Mouse (Mus musculus): ENCODE measurements at regions not wholly inside any gene's neighbourhood (a gene's known extent, or its start where the extent isn't known, plus 50 kb on each side); places are given as distances from the start of the nearest gene placed in this dataset.
"Not testable (repeated sequence)": the region's sequence is repeated elsewhere in the genome, so short reads cannot be mapped to it uniquely, and the experiment has no call there.

DNA sequence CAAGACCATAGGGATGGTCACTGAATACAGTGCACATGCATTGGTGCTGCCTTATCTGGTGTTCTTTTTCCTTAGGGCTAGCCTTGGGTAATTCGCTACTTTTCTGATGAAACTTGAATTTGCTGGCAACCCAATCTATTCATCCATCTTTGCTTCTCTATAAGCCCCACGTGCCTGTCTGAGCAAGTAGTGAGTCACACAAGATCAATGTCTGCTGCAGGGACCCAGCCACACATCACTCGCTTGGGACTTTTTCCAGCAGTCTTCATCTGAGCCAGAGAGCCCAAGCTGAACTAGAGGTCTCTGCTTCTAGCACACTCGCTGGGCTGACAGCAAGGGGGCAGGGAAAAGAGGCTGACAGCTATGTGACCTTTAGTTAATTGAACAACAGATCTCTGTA, 464.3 kb upstream of the Nmur2 start:
- TF ChIP-seq CTCF (conservative IDR thresholded peaks at IDR 0.05; ENCODE audit: insufficient read depth, insufficient read length, low read depth, low read length) (no peak), POLR2A (IDR thresholded peaks at IDR 0.05; ENCODE audit: low read depth, low read length) (no peak)
- WGBS, result 59% methylated on average over 4 of the region's 4 CpGs

DNA sequence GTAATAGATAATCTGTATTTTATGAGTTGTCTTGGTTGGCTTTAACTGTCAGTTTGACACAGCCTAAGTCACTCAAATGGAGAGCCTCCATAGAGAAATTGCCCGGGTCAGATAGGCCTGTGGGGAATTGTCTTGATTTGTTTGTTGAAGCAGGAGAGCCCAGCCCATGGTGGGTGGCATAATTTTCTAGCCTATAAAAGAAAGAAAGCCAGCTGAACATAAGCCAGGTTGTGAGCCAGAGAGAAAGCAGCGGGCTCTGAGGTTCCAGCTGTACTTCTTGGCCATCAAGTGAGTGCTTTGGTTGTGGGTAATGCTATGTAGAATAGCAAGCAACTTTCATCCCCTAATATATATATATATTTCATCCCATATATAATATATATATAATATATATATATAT, 474.1 kb upstream of the Nmur2 start:
- Histone ChIP-seq H3K27me3 (replicated peaks; ENCODE audit: control insufficient read depth, insufficient read depth, low read length) (no peaks in the 10 kb centered on the region), H3K4me3 (ENCODE audit: insufficient read depth, low read depth, low read length) (no peak overlapping the region), H3K4me1 (ENCODE audit: control insufficient read depth, insufficient read depth, low read length) (no peaks in the 10 kb centered on the region), H3K27ac (ENCODE audit: insufficient read depth, low read depth, low read length) (no peak overlapping the region), H3K36me3 (ENCODE audit: control insufficient read depth, insufficient read depth, low read length) (no peaks in the 10 kb centered on the region)
- 64% methylated on average over 2 of the region's 2 CpGs for WGBS
- TF ChIP-seq POLR2A (IDR thresholded peaks at IDR 0.05; ENCODE audit: low read depth, low read length), result no peak
- TF ChIP-seq CTCF (conservative IDR thresholded peaks at IDR 0.05; ENCODE audit: insufficient read depth, insufficient read length, low read depth, low read length), result no peak
- no peak for DNase-seq

More for the DNA sequence above, 464.3 kb upstream of the Nmur2 start:
- no peaks in the 10 kb centered on the region for H3K36me3 ChIP-seq (ENCODE audit: control insufficient read depth, insufficient read depth, low read length)
- H3K4me1 ChIP-seq (ENCODE audit: control insufficient read depth, insufficient read depth, low read length), result no peaks in the 10 kb centered on the region
- H3K4me3 ChIP-seq (ENCODE audit: insufficient read depth, low read depth, low read length), result no peak overlapping the region
- H3K27me3 ChIP-seq (replicated peaks; ENCODE audit: control insufficient read depth, insufficient read depth, low read length), result no peaks in the 10 kb centered on the region
- DNase-seq, result no peak
- no peak overlapping the region for H3K27ac ChIP-seq (ENCODE audit: insufficient read depth, low read depth, low read length)

DNA sequence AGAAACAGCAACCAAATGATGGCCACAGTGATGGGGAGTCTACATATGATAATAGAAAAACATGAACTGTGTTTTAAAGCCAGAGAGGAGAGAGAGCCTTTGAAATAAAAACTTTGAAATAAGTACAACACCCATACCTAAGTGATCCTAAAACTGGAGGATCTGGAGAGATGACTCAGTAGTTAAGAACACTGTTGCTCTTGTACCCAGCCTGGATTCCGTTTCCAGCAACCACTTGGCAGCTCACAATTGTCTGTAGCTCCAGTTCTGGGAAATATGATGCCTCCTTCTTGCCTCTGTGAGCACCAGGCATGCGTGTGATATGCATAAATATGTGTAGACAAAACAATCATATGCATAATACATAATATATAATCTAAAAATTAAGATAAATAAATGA, 477.7 kb upstream of the Nmur2 start:
- TF ChIP-seq POLR2A (IDR thresholded peaks at IDR 0.05; ENCODE audit: low read depth, low read length) (no peak), CTCF (conservative IDR thresholded peaks at IDR 0.05; ENCODE audit: insufficient read depth, insufficient read length, low read depth, low read length) (no peak)
- no peaks in the 10 kb centered on the region for H3K36me3 ChIP-seq (ENCODE audit: control insufficient read depth, insufficient read depth, low read length)
- H3K27me3 ChIP-seq (replicated peaks; ENCODE audit: control insufficient read depth, insufficient read depth, low read length), result no peaks in the 10 kb centered on the region
- H3K27ac ChIP-seq (ENCODE audit: insufficient read depth, low read depth, low read length), result no peak overlapping the region
- 35% methylated on average over 2 of the region's 2 CpGs for WGBS
- H3K4me3 ChIP-seq (ENCODE audit: insufficient read depth, low read depth, low read length), result no peak overlapping the region
- no peak for DNase-seq
- no peaks in the 10 kb centered on the region for H3K4me1 ChIP-seq (ENCODE audit: control insufficient read depth, insufficient read depth, low read length)

DNA sequence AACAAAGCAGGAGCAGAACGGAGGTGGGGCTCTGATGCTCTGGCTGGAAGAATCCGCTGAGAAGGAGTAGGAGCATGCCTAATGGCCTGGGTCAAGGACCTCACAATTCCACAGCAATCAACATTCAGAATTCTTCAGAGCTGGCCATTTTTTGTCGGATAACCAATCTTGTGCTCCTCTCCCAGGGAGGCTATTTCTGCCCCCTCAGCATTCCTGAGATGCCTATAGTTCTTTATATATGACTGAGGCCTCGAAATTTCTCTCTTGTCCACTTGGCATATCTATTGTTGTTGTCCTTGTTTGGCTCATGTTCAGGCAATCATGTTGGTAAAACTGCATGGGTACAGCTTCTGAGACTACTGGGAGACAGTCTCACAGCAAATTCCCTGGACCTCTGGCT, 460.5 kb upstream of the Gria1 start:
- Histone ChIP-seq H3K36me3 (ENCODE audit: control insufficient read depth, insufficient read depth, low read length) (no peaks in the 10 kb centered on the region), H3K27ac (ENCODE audit: insufficient read depth, low read depth, low read length) (no peak overlapping the region), H3K4me1 (ENCODE audit: control insufficient read depth, insufficient read depth, low read length) (no peaks in the 10 kb centered on the region), H3K4me3 (ENCODE audit: insufficient read depth, low read depth, low read length) (no peak overlapping the region), H3K27me3 (replicated peaks; ENCODE audit: control insufficient read depth, insufficient read depth, low read length) (no peaks in the 10 kb centered on the region)
- TF ChIP-seq POLR2A (IDR thresholded peaks at IDR 0.05; ENCODE audit: low read depth, low read length) (no peak), CTCF (conservative IDR thresholded peaks at IDR 0.05; ENCODE audit: insufficient read depth, insufficient read length, low read depth, low read length) (no peak)
- no peak for DNase-seq
- WGBS, result 44% methylated on average over 4 of the region's 4 CpGs

DNA sequence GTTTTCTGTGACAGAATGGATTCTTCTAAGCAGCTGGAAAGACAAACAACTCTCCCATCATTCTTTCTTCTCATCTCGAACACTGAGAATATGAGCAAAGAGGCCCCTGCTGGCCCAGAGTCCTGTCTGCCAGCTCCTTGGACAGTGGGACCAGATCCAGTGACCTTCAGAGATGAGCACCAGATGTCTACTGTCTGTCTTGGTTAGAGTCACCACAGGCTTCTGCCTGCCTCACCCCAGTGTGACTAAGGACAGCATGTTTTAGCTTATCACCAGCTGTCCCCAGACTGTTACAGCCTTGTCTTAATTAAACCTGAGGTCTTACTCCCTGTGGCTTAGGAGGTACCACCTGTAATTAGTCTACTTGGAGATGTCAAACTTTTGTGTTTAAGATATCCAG, 454.9 kb upstream of the Gria1 start:
- no peak overlapping the region for H3K4me3 ChIP-seq (ENCODE audit: insufficient read depth, low read depth, low read length)
- WGBS, result 60% methylated on average over 1 of the region's 1 CpGs
- H3K27me3 ChIP-seq (replicated peaks; ENCODE audit: control insufficient read depth, insufficient read depth, low read length), result no peaks in the 10 kb centered on the region; the same call in 1 of the 2 replicates
- no peaks in the 10 kb centered on the region for H3K36me3 ChIP-seq (ENCODE audit: control insufficient read depth, insufficient read depth, low read length)
- peak; percentile 12 for DNase-seq
- no peak overlapping the region for H3K27ac ChIP-seq (ENCODE audit: insufficient read depth, low read depth, low read length)
- H3K4me1 ChIP-seq (ENCODE audit: control insufficient read depth, insufficient read depth, low read length), result no peaks in the 10 kb centered on the region
- no peak for TF ChIP-seq POLR2A (IDR thresholded peaks at IDR 0.05; ENCODE audit: low read depth, low read length)
- TF ChIP-seq CTCF (conservative IDR thresholded peaks at IDR 0.05; ENCODE audit: insufficient read depth, insufficient read length, low read depth, low read length), result no peak

DNA sequence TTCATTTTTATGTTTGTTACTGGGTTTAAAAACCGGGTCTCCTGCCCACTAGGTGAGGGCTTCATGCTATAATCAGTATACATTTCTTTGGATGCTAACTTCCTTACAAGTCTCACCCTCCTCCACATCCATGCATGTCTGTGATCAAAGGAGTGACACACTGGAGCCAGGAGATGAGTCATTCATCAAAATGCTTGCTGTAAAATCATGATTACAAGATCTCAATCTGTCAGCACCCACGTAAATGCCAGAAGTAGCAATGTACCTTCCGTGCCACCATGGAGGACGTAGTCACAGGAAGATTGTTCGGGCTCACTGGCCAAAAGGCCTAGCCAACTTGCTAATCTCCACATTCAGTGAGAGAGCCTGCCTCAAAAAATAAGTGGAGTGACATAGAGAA, 431.2 kb upstream of the Gria1 start:
- 75% methylated on average over 5 of the region's 5 CpGs for WGBS
- Histone ChIP-seq H3K36me3 (ENCODE audit: control insufficient read depth, insufficient read depth, low read length) (no peaks in the 10 kb centered on the region), H3K27ac (ENCODE audit: insufficient read depth, low read depth, low read length) (no peak overlapping the region), H3K4me1 (ENCODE audit: control insufficient read depth, insufficient read depth, low read length) (no peaks in the 10 kb centered on the region), H3K4me3 (ENCODE audit: insufficient read depth, low read depth, low read length) (no peak overlapping the region), H3K27me3 (replicated peaks; ENCODE audit: control insufficient read depth, insufficient read depth, low read length) (peaks cover 1% of the 10 kb centered on the region; the same call in 1 of the 2 replicates)
- no peak for TF ChIP-seq POLR2A (IDR thresholded peaks at IDR 0.05; ENCODE audit: low read depth, low read length)
- no peak for TF ChIP-seq CTCF (conservative IDR thresholded peaks at IDR 0.05; ENCODE audit: insufficient read depth, insufficient read length, low read depth, low read length)
- DNase-seq, result no peak

DNA sequence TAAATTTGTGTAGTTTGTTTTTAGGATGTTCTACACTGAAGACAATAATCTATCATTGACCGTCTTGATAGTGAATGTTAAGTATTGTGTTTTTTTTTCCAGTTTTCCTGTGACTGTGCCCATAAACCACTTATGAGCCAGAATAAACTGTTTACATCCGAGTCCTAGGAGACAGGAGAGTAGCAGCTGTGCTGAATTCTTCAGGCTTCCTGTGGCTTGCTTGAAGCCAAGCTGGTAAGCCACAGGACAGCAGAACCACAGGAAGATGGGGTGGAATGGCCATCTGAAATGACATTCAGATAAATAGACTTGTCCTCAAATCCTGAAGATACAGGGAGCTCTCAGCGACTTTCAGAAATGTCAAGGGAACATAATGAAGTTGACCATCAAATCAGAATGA, 428.1 kb upstream of the Gria1 start:
- 50% methylated on average over 3 of the region's 3 CpGs for WGBS
- no peaks in the 10 kb centered on the region for H3K4me1 ChIP-seq (ENCODE audit: control insufficient read depth, insufficient read depth, low read length)
- DNase-seq, result no peak
- H3K4me3 ChIP-seq (ENCODE audit: insufficient read depth, low read depth, low read length), result no peak overlapping the region
- no peak overlapping the region for H3K27ac ChIP-seq (ENCODE audit: insufficient read depth, low read depth, low read length)
- H3K27me3 ChIP-seq (replicated peaks; ENCODE audit: control insufficient read depth, insufficient read depth, low read length), result peaks cover 1% of the 10 kb centered on the region; the same call in 1 of the 2 replicates
- no peaks in the 10 kb centered on the region for H3K36me3 ChIP-seq (ENCODE audit: control insufficient read depth, insufficient read depth, low read length)
- no peak for TF ChIP-seq POLR2A (IDR thresholded peaks at IDR 0.05; ENCODE audit: low read depth, low read length)
- TF ChIP-seq CTCF (conservative IDR thresholded peaks at IDR 0.05; ENCODE audit: insufficient read depth, insufficient read length, low read depth, low read length), result no peak

DNA sequence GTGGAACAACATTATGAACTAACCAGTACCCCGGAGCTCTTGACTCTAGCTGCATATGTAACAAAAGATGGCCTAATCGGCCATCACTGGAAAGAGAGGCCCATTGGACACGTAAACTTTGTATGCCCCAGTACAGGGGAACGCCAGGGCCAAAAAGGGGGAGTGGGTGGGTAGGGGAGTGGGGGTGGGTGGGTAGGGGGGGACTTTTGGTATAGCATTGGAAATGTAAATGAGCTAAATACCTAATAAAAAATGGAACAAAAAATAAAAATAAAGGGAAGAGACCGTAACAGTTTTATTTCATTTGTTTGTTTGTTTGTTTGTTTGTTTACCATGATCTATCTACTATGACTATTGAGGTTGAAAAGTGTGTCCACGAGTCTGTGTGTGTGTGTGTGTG, 417.8 kb upstream of the Gria1 start:
- not testable (repeated sequence) for H3K4me1 ChIP-seq (ENCODE audit: control insufficient read depth, insufficient read depth, low read length); DNase-seq; H3K27me3 ChIP-seq (replicated peaks; ENCODE audit: control insufficient read depth, insufficient read depth, low read length); H3K4me3 ChIP-seq (ENCODE audit: insufficient read depth, low read depth, low read length); H3K36me3 ChIP-seq (ENCODE audit: control insufficient read depth, insufficient read depth, low read length); H3K27ac ChIP-seq (ENCODE audit: insufficient read depth, low read depth, low read length)
- 82% methylated on average over 2 of the region's 6 CpGs for WGBS

All from kidney, adult 2 months (tissue).